Mouse (Mus musculus): Measurements from ENCODE around the gene Hemk1.

Gene Hemk1

GRCm38 (mm10) chr9:107289211-107290076 is 48.7 kb downstream of the Hemk1 start, which contains the start of gene Mapkapk3:
Gene Mapkapk3, minus strand, starts transcription at chr9:107289877.
- DNase-seq, result peak; percentile 91

- peak; percentile 62 for DNase-seq
These were observed 49.4 kb downstream of the Hemk1 start for GRCm38 (mm10) chr9:107288711-107289110.

GRCm38 (mm10) chr9:107288105-107288650 is 50.0 kb downstream of the Hemk1 start:
- no peak for DNase-seq

GRCm38 (mm10) chr9:107287294-107287693 is 50.9 kb downstream of the Hemk1 start:
- no peak for DNase-seq

GRCm38 (mm10) chr9:107285009-107285408 is 53.1 kb downstream of the Hemk1 start:
- peak; percentile 53 for DNase-seq

- DNase-seq, result no peak
These were observed 55.2 kb downstream of the Hemk1 start for GRCm38 (mm10) chr9:107282951-107283350.

GRCm38 (mm10) chr9:107281241-107281987 is 56.7 kb downstream of the Hemk1 start:
- DNase-seq, result no peak

- DNase-seq, result peak; percentile 41
These were observed 57.7 kb downstream of the Hemk1 start for GRCm38 (mm10) chr9:107280322-107281027.

- DNase-seq, result peak; percentile 37
These were observed 58.5 kb downstream of the Hemk1 start for GRCm38 (mm10) chr9:107279378-107280321.

GRCm38 (mm10) chr9:107278527-107279377 is 59.4 kb downstream of the Hemk1 start:
- no peak for DNase-seq

GRCm38 (mm10) chr9:107278126-107278525 is 60.0 kb downstream of the Hemk1 start:
- DNase-seq, result no peak

- DNase-seq, result no peak
These were observed 60.5 kb downstream of the Hemk1 start for GRCm38 (mm10) chr9:107277603-107278002.
